Mouse (Mus musculus): ENCODE results near the gene Vwa8. TPM values are rescaled to one million over a fixed set of nuclear protein-coding genes. Genes with fewer than 3 reads are reported as not detected.

The Vwa8 gene
- polyA plus RNA-seq, 1 experiment from 2014 or later, result 13.3 TPM

- ATAC-seq (replicated peaks; ENCODE audit: low FRiP score, low TSS enrichment, low read depth), result no peak
- no peak overlapping the region for H3K4me3 ChIP-seq (ENCODE audit: low read depth, low read length)
- peaks cover 23% of the 10 kb centered on the region; the same call in 1 of the 2 replicates for H3K4me1 ChIP-seq (replicated peaks; ENCODE audit: control insufficient read depth, insufficient read depth, low read length)
- peak; percentile 51 for DNase-seq (ENCODE audit: low spot score)
- no peaks in the 10 kb centered on the region for H3K36me3 ChIP-seq (ENCODE audit: control insufficient read depth, insufficient read depth, low read length)
- 52% methylated on average over 4 of the region's 4 CpGs for WGBS
- H3K27ac ChIP-seq (ENCODE audit: low read depth), result peak overlapping the region; percentile 10; the same call in 1 of the 2 replicates
- H3K9me3 ChIP-seq (ENCODE audit: control insufficient read depth, low read length), result no peaks in the 10 kb centered on the region
- no peak overlapping the region for H3K4me2 ChIP-seq (ENCODE audit: low read length)
- H3K9ac ChIP-seq (ENCODE audit: low read length), result no peak overlapping the region
- H3K27me3 ChIP-seq (replicated peaks; ENCODE audit: control insufficient read depth, insufficient read depth, low read length), result no peaks in the 10 kb centered on the region
Measured at GRCm38 (mm10) chr14:79202722-79203362, 354.0 kb downstream of the Vwa8 start.

- H3K4me2 ChIP-seq (ENCODE audit: low read length), result no peak overlapping the region
- H3K27me3 ChIP-seq (replicated peaks; ENCODE audit: control insufficient read depth, insufficient read depth, low read length), result no peaks in the 10 kb centered on the region
- no peaks in the 10 kb centered on the region for H3K36me3 ChIP-seq (ENCODE audit: control insufficient read depth, insufficient read depth, low read length)
- 30% methylated on average over 12 of the region's 12 CpGs for WGBS
- no peak overlapping the region for H3K9ac ChIP-seq (ENCODE audit: low read length)
- ATAC-seq (replicated peaks; ENCODE audit: low FRiP score, low TSS enrichment, low read depth) (peak; percentile 59; the same call in 1 of the 2 replicates), DNase-seq (ENCODE audit: low spot score) (peak; percentile 65)
- no peak overlapping the region for H3K4me3 ChIP-seq (ENCODE audit: low read depth, low read length)
- H3K4me1 ChIP-seq (replicated peaks; ENCODE audit: control insufficient read depth, insufficient read depth, low read length), result peaks cover 23% of the 10 kb centered on the region; the same call in 1 of the 2 replicates
- H3K27ac ChIP-seq (ENCODE audit: low read depth), result peak overlapping the region; percentile 17; the same call in 1 of the 2 replicates
- no peaks in the 10 kb centered on the region for H3K9me3 ChIP-seq (ENCODE audit: control insufficient read depth, low read length)
Measured at GRCm38 (mm10) chr14:79203496-79204158, 354.8 kb downstream of the Vwa8 start.

GRCm38 (mm10) chr14:79204866-79205265 lies 356.0 kb downstream of the Vwa8 start:
- 90% methylated on average over 7 of the region's 7 CpGs for WGBS
- Histone ChIP-seq H3K9me3 (ENCODE audit: control insufficient read depth, low read length) (no peaks in the 10 kb centered on the region), H3K36me3 (ENCODE audit: control insufficient read depth, insufficient read depth, low read length) (no peaks in the 10 kb centered on the region), H3K9ac (ENCODE audit: low read length) (no peak overlapping the region), H3K4me3 (ENCODE audit: low read depth, low read length) (no peak overlapping the region), H3K4me1 (replicated peaks; ENCODE audit: control insufficient read depth, insufficient read depth, low read length) (peaks cover 23% of the 10 kb centered on the region; the same call in 1 of the 2 replicates), H3K27ac (ENCODE audit: low read depth) (no peak overlapping the region), H3K27me3 (replicated peaks; ENCODE audit: control insufficient read depth, insufficient read depth, low read length) (no peaks in the 10 kb centered on the region), H3K4me2 (ENCODE audit: low read length) (no peak overlapping the region)
- ATAC-seq (replicated peaks; ENCODE audit: low FRiP score, low TSS enrichment, low read depth) (no peak), DNase-seq (ENCODE audit: low spot score) (no peak)

DNA sequence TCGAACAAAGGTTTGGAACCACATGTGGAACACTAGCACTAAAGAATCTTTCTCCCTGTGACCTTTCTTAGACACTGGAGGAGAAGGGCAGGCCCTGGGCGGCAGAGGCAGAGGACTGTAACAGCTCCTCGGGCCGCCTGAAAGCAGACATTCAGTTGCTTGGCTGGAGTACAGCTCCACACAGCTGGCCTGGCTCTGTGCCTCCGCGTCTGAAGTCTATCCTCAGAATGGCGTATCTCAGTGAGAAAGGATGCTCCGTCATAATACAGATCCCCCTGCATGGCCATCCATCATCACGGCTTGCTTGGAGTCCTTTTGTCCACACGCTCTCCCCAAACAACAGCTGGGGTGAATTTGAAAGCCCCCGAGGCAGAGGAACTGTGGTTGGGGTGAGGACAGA lies 357.4 kb downstream of the Vwa8 start:
- H3K4me3 ChIP-seq (ENCODE audit: low read depth, low read length), result no peak overlapping the region
- H3K36me3 ChIP-seq (ENCODE audit: control insufficient read depth, insufficient read depth, low read length), result no peaks in the 10 kb centered on the region
- WGBS, result 43% methylated on average over 11 of the region's 11 CpGs
- H3K27me3 ChIP-seq (replicated peaks; ENCODE audit: control insufficient read depth, insufficient read depth, low read length), result no peaks in the 10 kb centered on the region
- H3K27ac ChIP-seq (ENCODE audit: low read depth), result peak overlapping the region; percentile 79
- no peaks in the 10 kb centered on the region for H3K9me3 ChIP-seq (ENCODE audit: control insufficient read depth, low read length)
- no peak overlapping the region for H3K4me2 ChIP-seq (ENCODE audit: low read length)
- DNase-seq (ENCODE audit: low spot score) (peak; percentile 78), ATAC-seq (replicated peaks; ENCODE audit: low FRiP score, low TSS enrichment, low read depth) (peak; percentile 66)
- no peak overlapping the region for H3K9ac ChIP-seq (ENCODE audit: low read length)
- H3K4me1 ChIP-seq (replicated peaks; ENCODE audit: control insufficient read depth, insufficient read depth, low read length), result peaks cover 21% of the 10 kb centered on the region; the same call in 1 of the 2 replicates

GRCm38 (mm10) chr14:79208468-79208867 lies 359.6 kb downstream of the Vwa8 start:
- no peak for DNase-seq (ENCODE audit: low spot score)

DNA sequence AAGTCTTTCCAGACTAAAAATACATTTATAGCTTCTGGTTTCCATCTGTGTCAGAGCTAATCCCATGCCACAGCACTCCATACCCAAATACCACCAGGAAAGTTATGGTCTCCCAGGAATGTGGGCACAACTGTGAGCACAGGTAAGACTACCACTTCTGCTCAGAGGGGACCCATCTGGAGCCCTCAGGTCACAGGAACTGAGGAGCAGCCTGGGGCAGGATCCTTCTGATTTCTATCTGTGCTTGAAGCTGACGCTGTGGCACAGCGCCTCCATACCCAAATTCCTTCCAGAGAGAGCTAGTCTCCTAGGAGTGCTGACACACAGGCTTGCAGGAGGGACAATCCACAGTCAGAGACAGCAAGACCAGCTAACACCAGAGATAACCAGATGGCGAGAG lies 361.0 kb downstream of the Vwa8 start:
- ATAC-seq (replicated peaks; ENCODE audit: low FRiP score, low TSS enrichment, low read depth) (no peak), DNase-seq (ENCODE audit: low spot score) (peak; percentile 45)
- Histone ChIP-seq H3K27me3 (replicated peaks; ENCODE audit: control insufficient read depth, insufficient read depth, low read length) (no peaks in the 10 kb centered on the region), H3K4me3 (ENCODE audit: low read depth, low read length) (no peak overlapping the region), H3K9me3 (ENCODE audit: control insufficient read depth, low read length) (no peaks in the 10 kb centered on the region), H3K27ac (ENCODE audit: low read depth) (no peak overlapping the region), H3K9ac (ENCODE audit: low read length) (no peak overlapping the region), H3K36me3 (ENCODE audit: control insufficient read depth, insufficient read depth, low read length) (no peaks in the 10 kb centered on the region), H3K4me2 (ENCODE audit: low read length) (no peak overlapping the region), H3K4me1 (replicated peaks; ENCODE audit: control insufficient read depth, insufficient read depth, low read length) (peaks cover 18% of the 10 kb centered on the region; the same call in 1 of the 2 replicates)
- 88% methylated on average over 3 of the region's 3 CpGs for WGBS

More at GRCm38 (mm10) chr14:79208468-79208867, 359.6 kb downstream of the Vwa8 start:
- no peaks in the 10 kb centered on the region for H3K36me3 ChIP-seq (ENCODE audit: control insufficient read depth, insufficient read depth, low read length)
- H3K4me2 ChIP-seq (ENCODE audit: low read length), result no peak overlapping the region
- H3K9ac ChIP-seq (ENCODE audit: low read length), result no peak overlapping the region
- H3K27me3 ChIP-seq (replicated peaks; ENCODE audit: control insufficient read depth, insufficient read depth, low read length), result no peaks in the 10 kb centered on the region
- H3K27ac ChIP-seq (ENCODE audit: low read depth), result no peak overlapping the region
- ATAC-seq (replicated peaks; ENCODE audit: low FRiP score, low TSS enrichment, low read depth), result no peak
- H3K4me3 ChIP-seq (ENCODE audit: low read depth, low read length), result no peak overlapping the region
- H3K9me3 ChIP-seq (ENCODE audit: control insufficient read depth, low read length), result no peaks in the 10 kb centered on the region
- peaks cover 18% of the 10 kb centered on the region; the same call in 1 of the 2 replicates for H3K4me1 ChIP-seq (replicated peaks; ENCODE audit: control insufficient read depth, insufficient read depth, low read length)

DNA sequence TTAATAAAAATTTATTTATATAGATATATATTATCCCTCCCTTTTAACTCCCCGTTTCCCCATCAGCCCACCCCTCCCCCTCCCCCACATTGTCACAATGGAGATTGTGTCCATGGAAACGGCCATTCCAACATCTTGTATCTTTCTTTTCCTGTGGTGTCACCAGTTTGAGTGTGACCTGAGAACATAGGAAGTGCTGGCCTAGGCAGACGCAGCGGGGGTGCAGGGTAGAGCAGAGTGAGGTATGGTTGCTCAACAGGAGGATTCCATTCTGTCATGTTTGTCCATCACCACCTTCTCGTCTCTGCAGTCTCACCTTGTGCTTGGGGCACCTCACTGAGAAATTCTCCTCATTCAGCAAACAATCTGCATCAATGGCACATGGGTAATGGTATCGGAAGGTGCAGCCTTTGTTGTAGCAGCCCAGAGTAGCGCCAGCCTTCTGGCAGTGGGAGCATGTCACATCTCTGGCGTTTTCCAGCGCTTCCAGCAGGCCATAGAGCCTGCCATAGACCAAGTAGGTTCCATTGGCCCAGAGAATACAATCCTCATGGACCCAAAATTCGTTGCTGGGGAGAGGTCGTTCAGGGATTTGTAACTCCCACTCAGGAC lies 363.6 kb downstream of the Vwa8 start:
- H3K36me3 ChIP-seq (ENCODE audit: control insufficient read depth, insufficient read depth, low read length), result no peaks in the 10 kb centered on the region
- H3K27ac ChIP-seq (ENCODE audit: low read depth), result no peak overlapping the region
- no peaks in the 10 kb centered on the region for H3K9me3 ChIP-seq (ENCODE audit: control insufficient read depth, low read length)
- H3K4me1 ChIP-seq (replicated peaks; ENCODE audit: control insufficient read depth, insufficient read depth, low read length), result 0 out of 2 replicates have a peak, but pooled peaks cover 3% of the 10 kb centered on the region
- no peak overlapping the region for H3K4me3 ChIP-seq (ENCODE audit: low read depth, low read length)
- DNase-seq (ENCODE audit: low spot score) (peak; percentile 32), ATAC-seq (replicated peaks; ENCODE audit: low FRiP score, low TSS enrichment, low read depth) (no peak)
- WGBS, result 79% methylated on average over 11 of the region's 11 CpGs
- H3K27me3 ChIP-seq (replicated peaks; ENCODE audit: control insufficient read depth, insufficient read depth, low read length), result no peaks in the 10 kb centered on the region
- H3K9ac ChIP-seq (ENCODE audit: low read length), result no peak overlapping the region
- H3K4me2 ChIP-seq (ENCODE audit: low read length), result no peak overlapping the region

- H3K4me3 ChIP-seq (ENCODE audit: low read depth, low read length), result no peak overlapping the region
- no peak overlapping the region for H3K9ac ChIP-seq (ENCODE audit: low read length)
- H3K27ac ChIP-seq (ENCODE audit: low read depth), result no peak overlapping the region
- ATAC-seq (replicated peaks; ENCODE audit: low FRiP score, low TSS enrichment, low read depth) (no peak), DNase-seq (ENCODE audit: low spot score) (no peak)
- no peaks in the 10 kb centered on the region for H3K27me3 ChIP-seq (replicated peaks; ENCODE audit: control insufficient read depth, insufficient read depth, low read length)
- H3K36me3 ChIP-seq (ENCODE audit: control insufficient read depth, insufficient read depth, low read length), result no peaks in the 10 kb centered on the region
- 0 out of 2 replicates have a peak, but pooled peaks cover 1% of the 10 kb centered on the region for H3K4me1 ChIP-seq (replicated peaks; ENCODE audit: control insufficient read depth, insufficient read depth, low read length)
- WGBS, result 89% methylated on average over 6 of the region's 6 CpGs
- no peak overlapping the region for H3K4me2 ChIP-seq (ENCODE audit: low read length)
- no peaks in the 10 kb centered on the region for H3K9me3 ChIP-seq (ENCODE audit: control insufficient read depth, low read length)
Measured at GRCm38 (mm10) chr14:79214129-79214528, 365.3 kb downstream of the Vwa8 start.

Data from intestine, embryonic 14.5 days (tissue).